Mouse (Mus musculus) naive thymus-derived CD4-positive, alpha-beta T cell, adult 2 months (primary cell): ENCODE results near the gene Ninj1.

Experiments
- DNase-seq: peaks from one replicate; pipeline ENCODE4 v3.0.0-alpha.2; 2011; ENCODE audit warnings: low read depth

The Ninj1 gene

DNA sequence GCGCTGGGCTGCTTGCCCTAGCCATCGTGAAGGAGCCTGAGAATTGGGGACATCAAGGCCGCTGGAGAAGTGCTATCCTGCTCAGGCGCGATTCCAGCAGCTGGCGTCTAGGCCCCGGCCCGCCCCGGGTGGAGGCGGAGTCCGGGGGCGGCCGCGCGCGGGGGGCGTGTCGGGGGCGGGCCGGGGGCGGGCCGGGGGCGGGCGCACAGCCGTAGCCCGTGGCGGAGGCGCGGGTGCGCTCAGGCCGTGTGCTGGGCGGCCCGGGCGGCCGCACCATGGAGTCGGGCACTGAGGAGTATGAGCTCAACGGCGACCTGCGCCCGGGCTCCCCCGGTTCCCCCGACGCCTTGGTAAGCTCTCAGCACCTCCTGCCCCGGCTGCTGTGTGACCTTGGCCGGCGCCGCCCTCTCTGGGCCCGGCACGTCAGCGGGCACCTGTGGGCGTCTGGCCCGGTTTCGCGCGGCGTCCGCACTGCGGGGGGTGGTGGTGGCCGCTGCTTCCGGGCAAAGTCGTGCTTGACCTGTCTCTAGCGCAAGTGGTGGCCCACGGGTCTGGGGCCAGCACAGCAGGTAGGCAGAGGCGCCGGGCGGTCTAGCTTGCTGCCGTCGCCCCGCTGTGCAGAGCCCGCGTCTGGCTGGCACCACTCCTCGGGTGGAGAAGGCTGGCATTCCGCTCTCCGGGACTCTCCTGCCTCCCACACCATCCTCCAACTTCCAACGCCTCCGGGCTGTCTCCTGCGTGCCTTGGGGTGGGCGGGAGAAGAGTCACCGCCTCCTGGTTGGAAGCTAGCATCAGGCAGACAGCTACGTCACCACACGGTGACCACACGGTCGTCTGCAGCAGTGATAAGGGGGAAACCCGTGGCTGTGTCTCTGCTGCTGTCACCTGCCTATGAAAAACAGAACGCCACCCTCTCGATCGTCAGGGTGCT is at the start of gene Ninj1:
TSS of gene Ninj1 (plus strand) at position 198 of the 931 bp plus-strand sequence.
- DNase-seq, result peak; percentile 89

GRCm38 (mm10) chr13:49140567-49140966 is 46.7 kb upstream of the Ninj1 start:
- no peak for DNase-seq

GRCm38 (mm10) chr13:49142396-49142795 is 44.9 kb upstream of the Ninj1 start:
- no peak for DNase-seq

DNA sequence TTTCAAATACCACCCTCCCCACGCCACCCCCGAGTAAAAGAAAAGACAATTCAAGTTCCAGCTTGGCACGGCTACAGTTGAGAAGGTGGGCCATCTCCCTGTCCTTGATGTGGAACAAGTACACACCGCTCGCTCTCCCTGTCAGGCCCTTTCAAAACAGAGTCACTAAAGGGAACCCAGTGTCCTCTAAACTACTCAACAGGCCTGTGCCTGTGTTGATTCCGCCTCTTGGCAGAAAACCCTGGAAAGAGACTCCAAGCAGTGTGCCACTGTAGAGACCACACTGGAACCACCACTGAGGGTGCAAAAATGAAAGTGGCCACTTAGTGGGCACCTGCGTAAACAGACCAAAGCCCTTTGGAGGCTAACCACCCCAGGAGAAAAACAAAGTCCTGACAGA is 44.0 kb upstream of the Ninj1 start:
- no peak for DNase-seq

GRCm38 (mm10) chr13:49144451-49144850 is 42.8 kb upstream of the Ninj1 start:
- no peak for DNase-seq

- no peak for DNase-seq
These were observed 41.9 kb upstream of the Ninj1 start for GRCm38 (mm10) chr13:49145396-49145795.

DNA sequence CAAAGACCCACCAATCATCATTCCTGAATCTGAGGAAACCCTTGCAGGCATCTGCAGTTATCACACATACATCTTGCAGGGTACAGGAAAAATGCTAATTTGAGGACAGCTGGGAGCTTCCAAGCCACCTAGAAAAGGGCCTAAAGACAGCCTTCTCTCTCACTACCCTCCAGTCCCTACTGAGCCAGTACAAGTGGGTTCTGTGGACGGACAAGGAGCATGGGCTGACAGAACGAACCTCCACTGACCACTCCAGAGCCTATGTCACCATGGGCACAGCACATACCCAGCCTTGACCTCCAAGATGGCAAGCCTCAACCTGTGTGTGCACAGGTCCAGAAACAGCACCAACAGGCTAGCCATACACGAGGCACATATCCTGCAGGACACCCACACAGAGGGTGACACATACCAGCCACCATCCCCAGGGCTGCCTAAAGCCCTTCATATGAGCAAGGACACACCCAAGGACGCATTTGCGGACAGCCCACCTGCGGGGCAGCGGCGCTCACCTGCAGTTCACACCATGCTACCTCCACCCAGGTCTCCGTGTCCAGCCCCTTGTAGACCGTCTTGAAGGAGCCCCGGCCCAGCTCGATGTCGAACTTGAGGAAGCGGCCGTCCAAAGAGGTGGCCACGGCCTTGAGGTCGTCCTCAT is 41.1 kb upstream of the Ninj1 start:
- no peak for DNase-seq

DNA sequence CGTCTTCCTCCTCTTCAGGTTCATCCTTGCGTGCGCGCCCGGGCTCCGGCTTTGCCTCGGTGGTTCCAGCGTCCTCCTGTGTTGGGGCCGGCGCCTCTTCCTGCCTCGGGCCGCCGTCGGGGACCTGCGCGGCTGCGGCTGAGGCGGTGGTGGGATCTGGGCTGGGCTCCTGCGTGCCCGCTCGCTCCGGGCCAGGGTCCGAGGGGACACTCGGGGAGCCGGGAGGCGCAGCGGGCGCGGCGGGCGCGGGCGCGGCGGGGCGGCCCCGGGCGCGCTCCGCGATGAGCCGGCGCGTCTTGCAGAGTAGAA is 40.6 kb upstream of the Ninj1 start:
- DNase-seq, result no peak

DNA sequence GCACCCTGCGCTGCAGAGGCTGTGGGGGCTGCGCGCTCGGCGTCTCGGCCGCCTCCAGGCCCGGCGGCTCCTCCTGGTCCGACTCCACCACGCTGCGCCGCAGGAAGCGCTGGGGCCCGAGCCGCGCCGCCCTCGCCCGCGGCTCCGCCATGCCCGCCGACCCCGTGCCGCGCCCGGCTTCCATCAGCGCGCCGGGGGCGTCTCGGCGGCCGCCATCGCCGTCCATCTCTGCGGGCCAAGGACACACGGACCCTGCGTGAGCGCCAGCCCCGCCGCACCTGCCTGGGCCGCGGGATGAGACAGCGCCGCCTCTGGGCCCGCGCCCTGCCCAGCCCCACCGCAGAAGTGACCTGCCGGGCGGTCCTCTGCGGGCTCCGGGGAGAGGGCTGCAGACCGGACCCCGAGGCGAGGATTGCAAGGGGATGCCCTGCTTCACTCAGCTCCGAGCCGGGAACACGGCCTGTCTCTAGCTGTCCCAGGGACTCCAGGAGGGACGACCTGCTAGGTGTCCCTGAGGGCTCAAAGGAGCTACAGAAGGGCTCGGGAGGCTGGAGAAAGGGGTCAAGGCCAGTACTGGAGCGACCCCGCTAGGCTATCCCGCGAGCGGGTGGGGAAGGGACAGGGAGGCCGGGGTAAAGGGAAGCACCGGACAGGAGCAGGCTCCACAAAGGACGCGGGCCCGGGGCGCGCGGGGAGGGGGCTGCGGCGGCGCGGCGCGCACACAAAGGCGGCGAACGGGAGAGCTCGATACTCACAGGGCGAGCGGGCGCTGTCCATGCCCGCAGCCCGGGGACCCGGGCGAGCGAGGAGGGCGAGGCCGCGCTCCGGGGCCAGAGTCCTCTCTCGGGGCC is 40.1 kb upstream of the Ninj1 start:
- no peak for DNase-seq

DNA sequence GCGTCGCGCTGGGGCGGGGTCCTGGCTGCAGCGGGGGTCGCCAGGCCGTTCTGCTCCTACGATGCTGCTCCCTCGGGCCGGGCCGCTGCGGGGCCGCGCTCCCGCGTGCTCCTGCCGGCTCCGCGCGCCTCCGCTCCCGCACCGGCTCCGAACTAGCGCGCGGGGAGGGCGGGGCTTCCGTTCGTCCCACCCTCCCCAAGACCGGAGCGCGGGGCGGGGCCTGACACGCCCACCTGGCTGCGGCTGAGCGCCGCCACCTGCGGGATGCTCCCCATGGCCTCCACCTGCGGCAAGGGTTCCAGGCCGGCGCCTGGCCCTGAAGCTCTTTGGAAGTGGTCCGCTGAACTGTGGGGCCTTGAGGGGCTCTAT is 39.4 kb upstream of the Ninj1 start, which contains the start of gene Wnk2:
TSS of gene Wnk2 (minus strand) at position 157 of the 369 bp plus-strand sequence.
- peak; percentile 53 for DNase-seq

DNA sequence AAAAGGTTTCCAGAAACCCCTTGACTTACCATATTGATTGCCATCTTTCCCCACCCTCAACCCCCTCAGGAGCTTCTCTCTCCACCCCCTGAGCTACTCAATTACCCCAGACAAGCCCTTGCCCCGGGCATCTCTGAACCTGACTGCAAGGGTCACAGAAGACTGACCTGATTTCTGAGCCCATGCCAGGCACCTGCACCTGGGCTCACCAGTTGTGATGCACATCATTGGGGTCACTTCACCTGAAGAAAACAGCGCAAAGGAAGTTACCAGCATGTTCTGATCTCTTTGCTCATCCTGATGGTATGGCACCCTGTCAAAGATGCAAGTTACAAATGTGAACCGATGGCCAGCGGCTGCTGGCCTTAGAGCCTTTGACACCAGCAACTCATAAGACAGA is 38.6 kb upstream of the Ninj1 start:
- DNase-seq, result no peak

DNA sequence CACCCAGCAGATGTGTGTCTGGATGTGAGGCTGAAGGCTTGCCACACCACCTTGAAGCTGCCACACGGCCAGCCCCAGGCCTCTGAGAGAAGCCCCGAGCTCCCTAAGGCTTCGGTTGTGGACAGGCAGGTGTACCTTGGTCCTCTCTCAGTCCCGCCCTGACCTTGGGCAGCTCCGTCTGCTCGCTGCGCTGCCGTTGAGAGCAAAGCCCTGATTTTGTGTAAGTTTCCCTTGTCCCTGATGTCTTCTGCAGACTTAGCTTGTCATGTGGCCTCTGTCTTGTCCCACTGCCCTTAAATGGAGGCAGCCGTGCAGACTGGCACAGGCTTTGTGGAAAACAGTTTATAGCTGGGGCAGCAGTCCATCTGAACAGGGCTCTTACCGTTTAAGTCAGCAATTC is 33.3 kb upstream of the Ninj1 start:
- DNase-seq, result no peak

GRCm38 (mm10) chr13:49154621-49155020 is 32.7 kb upstream of the Ninj1 start:
- DNase-seq, result no peak

DNA sequence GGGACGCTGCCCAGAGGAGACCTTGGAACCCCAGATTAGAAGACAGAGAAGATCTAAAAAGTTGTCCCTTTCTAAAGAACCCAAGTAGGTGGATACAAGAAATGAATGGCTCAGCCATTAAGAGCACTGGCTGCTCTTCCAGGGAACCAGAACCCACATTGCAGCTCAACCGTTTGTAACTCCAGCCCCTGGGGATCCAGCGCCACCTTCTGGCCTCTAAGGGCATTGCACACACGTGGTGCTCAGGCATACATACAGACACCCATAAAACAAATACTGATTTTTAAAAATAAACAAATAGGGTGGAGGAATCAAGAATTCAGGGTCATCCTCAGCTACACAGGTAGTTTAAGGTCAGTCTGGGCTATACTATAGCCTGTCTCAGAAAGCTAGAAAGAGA is 30.6 kb upstream of the Ninj1 start:
- no peak for DNase-seq

DNA sequence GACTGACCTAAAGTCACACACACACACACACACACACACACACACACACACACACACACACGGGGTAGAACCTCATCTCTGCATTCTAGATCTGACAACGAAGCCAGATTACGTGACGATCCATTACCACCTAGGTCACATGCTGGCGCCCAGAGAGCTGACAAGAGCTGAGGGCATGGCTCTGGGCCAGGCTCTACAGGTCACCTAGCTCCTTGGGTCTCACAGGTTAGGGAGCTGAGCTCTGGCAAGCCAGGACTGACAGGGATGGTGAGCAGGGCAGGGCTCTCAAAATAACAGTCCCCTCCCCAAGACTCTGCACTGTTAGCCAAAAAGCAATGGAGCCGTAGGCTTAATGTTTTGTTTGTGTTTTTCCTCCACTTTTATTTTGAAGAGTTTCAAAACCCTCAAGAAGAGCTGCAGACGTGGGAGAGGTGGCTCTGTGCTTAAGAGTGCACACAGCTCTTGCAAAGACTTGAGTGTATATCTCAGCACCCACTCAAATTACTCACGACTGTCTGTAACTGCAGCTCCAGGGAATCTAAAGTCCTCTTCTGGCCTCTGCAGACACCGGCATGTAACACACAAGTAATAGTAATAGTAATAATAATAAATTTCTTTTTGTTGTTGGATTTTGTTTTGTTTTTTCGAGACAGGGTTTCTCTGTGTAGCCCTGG is 29.1 kb upstream of the Ninj1 start:
- DNase-seq, result no peak

DNA sequence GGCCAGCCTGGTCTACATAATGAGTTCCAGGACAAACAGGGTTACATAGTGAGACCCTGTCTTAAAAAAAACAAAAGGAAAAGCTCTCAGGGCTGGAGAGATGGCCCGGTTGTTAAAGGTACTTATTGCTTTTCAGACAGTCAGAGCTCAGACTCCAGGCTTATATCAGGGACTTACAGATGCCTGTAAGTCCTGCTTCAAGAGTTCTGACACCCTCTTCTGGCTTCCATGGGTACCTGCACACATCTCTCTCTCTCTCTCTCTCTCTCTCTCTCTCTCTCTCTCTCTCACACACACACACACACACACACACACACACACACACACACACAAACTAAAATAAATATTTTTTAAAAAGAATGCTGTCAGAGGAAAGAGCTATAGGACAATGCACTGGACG is 26.0 kb upstream of the Ninj1 start:
- no peak for DNase-seq

DNA sequence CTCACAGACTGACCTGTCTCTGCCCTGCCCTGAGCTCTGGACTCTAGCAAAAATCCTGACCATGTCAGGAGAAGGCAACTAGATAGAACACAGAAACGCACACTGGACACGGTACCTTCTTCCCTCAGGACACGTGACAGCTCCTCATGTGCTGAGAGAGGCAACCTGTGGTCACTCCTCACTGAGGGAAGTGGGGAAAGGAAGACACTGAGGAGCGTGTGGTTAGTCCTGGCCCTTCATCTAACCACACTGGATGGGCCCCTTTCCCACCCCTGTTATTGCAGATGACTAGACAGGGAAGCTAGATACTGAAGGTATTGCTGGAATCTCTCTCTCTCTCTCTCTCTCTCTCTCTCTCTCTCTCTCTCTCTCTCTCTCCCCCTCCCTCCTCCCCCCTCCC is 24.6 kb upstream of the Ninj1 start:
- DNase-seq, result no peak

- DNase-seq, result no peak
These were observed 23.6 kb upstream of the Ninj1 start for GRCm38 (mm10) chr13:49163645-49164044.

- no peak for DNase-seq
These were observed 20.2 kb upstream of the Ninj1 start for GRCm38 (mm10) chr13:49167081-49167480.

DNA sequence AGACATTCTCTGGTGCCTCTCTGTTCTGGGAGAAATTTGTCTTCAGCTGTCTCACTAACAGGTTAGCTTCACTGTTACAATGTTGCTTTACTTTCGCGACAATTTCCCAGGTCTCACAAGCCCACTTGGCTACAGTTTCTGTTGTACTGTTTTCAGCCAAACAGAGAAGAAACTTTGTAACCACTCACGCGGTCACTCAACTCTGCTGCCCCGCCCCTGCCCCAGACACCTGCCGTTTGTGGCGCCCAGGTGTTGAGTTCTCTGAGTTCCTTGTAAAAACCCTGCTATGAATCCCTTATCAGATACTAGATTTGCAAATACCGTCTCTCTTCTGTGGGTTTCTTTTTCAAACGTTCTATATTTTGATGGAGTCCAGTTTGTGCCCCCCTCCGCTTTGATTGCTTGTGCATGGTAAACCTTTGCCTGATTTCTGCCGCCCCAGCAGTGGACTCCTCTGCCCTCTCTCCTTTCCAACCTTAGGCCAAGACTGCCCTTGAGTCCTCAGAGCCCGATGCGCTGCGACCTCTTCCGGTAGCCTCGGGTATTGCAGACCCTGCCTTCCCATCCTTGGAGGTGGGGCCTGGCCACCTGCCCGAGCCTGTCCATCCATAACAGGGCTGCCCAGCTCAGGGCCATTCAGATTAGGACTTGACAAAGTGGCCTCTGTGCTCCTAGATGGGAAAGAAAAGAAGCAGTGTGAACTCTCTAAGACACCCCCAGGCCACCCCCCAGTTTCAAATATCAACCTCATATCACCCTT is 17.7 kb upstream of the Ninj1 start:
- peak; percentile 76 for DNase-seq

DNA sequence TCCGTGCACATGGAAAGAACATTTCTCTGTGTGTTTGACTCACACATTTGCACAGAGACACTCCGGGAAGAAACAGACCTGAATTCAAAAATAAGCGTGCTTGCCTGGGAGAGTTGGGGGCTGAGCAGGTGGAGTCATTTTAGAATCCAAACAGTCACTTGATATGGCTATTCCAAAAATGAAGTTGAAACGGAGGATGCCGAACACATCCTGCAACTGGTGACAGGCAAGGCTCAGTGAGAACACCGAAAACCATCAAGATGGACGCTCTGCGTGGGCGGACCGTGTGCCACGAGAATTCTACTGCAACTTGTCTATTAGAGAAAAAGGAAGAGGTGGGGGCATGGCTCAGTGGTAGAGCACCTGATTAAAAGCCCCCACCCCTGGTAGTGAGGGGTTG is 16.7 kb upstream of the Ninj1 start:
- no peak for DNase-seq
